Mouse (Mus musculus) ES-CJ7 (cell line): ENCODE results near the gene Man1c1.

Source experiments
- DNase-seq: peaks from one replicate; pipeline ENCODE4 v3.0.0; 2011; ENCODE audit warnings: low read depth, low spot score

The Man1c1 gene

DNA sequence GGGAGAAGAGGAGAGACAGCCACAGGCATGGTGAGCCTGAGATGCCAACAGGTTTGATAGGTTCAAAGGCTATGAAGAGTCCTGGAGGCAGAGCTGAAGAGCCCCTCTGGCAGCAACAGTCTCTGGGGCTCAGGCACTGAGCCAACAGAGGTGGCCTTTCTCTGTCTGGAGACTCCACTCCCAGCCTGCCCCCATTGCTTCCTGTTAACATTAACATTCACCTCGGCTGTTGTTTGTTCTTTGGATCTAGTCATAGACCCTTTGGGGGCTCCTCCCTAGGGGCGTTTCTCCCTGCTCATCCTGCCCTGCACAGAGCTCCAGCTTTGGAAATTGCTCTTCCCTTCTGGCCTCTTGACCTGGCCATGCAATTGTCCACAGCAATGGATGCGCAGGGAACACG, 20.9 kb upstream of the Man1c1 start:
- DNase-seq = peak; percentile 66

DNA sequence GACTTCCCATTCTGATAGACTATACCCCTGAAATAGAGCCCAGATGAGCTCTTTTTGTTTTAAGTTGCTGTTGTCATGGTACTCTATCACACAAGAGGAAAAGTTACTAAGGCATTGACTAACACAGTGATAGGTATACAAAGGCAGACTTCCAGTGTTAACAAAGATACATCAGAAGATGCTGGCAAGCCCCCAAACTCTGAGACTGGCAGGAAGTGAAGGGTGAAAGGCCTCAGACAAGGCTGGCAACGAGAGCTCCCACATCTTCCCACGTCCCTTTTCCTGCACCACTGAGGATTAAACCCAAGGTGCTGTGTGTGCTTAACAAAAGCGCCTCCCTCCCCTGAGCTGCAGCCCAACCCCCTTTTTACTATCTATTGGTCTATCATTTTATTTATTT, 19.2 kb upstream of the Man1c1 start:
- no peak for DNase-seq

DNA sequence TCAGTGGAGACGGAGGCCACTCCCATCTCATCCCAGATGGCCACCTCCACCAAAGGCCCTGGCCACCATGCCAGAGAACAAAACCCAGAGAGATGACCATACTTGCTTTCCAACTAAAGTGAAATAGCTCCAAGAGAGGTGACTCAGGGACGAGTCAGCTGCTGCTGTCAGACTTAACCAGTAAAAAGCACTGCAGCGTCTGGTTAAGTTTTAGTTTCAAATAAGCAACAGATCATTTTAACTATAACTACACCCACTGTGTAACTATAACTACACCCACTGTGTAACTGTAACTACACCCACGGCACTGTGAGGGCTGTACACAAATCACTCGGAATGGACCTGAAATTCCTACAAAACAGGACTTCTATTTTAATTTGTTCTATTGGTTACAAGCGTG, 17.0 kb upstream of the Man1c1 start:
- DNase-seq = no peak

DNA sequence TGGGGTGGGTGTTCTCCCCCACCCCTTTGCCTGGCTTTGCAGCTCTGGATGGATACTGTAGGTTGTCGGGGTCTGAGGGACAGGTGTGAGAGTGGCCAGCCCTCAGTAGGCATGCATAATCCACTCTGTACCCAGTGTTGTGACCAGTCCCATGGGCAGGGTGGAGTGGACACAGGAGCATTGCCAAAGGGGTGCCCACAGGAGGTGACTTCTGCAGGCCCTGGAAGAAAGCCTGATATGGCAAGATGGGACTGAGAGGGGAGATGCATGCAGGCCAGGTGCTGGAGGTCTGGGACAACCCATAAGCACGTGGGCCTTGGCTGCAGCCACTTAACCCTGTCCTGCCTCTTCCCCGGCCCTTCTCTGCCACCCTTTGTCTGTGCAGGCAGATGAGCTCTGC, 16.3 kb upstream of the Man1c1 start:
- no peak for DNase-seq

DNA sequence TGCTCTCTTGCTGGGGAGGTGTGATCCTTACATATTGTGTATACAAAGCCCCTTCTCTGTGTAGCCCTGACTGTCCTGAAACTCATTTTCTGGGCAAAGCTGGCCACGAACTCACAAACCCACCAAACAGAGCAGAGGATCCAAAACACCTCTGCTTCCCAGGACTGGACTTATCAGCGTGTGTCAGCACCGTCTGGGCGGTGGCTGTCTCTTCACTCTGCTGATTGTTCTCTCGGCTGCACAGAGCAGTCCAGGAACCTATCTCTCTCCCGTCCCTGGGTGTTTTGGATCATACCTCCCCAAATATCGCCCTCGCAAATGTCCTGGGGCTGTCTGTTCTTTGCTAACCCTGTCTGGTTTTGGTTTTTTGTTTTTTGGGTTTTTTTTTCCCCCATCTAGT, 15.4 kb upstream of the Man1c1 start:
- no peak for DNase-seq

GRCm38 (mm10) chr4:134713937-134714336, 9.8 kb upstream of the Man1c1 start:
- DNase-seq = peak; percentile 72

GRCm38 (mm10) chr4:134705311-134705710, 1.2 kb upstream of the Man1c1 start:
- no peak for DNase-seq

DNA sequence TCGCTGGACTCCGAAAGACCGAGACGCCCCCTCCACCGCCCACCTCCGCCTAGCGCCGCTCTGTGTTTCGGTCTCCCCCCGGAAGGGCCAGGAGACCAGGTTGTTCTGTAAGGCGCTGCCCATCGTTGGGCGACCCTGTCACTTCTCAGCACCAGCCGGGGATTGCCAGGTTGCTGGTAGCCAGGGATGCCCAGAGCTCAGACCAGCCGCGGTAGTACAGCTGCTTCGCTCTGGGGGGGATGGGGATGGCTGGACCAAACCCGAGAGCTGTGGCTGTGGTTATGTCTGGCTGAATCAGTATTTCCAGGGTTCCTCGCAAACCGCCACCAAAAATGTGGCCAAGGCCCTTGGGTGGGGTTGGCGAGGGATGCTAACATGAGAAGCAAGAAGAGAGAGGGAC, 500 bp upstream of the Man1c1 start:
- no peak for DNase-seq

DNA sequence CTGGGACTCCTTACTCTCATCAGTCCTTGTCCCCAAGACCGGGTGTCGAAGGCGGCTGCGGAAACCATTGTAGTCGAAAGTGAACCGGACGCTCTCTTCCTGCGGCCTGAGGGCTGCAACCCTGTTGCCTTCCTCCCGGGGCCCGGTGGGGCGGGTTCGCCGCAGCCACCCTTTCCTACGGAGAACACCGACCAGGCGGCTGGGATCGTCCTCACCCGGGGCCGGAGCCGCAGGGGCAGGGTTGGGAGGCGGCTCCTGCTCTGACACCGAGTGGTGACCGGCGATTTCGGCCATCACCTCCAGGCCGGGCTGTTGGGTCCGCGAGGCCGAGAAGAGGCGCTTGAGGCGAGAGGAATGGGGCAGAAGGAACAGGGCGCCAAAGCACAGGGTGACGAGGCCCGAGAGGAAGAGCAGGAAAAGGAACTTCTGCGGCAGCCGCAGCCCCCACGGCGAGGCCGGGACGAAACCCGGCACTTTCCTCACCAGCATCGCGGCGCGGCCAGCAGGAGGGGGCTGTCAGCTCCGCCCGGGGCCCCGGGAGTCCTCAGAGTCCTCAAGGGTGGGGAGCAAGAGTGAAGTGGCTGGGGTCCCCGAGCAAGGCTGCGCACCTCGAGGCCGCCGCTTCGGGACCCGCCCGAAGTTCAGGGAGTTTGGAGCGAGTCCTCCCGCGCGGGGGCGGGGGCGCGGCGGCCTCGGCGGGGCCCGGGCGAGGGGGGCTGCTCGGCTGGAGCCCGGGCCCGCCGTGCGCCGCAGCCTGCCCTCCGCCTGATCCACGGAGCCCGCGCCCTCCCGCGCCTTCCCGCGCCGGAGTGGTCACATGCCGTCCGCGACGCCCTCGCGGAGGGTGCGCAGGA, 882 bp downstream of the Man1c1 start:
- DNase-seq = no peak

DNA sequence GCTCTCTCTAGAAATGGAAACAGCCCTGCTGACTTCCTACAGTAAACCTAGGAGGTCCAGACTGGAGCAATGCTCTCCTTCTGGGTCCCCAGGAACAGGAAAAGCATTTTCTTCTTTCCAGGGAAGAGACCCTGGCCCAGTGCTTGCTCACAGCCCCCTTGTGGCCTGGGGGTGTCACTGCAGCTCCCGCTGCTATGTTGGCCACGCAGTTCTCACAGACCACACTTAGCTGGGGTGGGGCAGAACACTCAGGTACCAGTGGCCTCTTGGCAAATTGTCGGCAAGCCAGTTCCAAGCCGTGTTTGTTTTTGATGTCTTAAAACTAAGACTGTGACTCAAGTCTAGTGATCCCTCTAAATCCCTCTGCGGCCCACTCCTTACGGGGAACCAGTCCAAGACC, 2.2 kb downstream of the Man1c1 start:
- peak; percentile 80 for DNase-seq

DNA sequence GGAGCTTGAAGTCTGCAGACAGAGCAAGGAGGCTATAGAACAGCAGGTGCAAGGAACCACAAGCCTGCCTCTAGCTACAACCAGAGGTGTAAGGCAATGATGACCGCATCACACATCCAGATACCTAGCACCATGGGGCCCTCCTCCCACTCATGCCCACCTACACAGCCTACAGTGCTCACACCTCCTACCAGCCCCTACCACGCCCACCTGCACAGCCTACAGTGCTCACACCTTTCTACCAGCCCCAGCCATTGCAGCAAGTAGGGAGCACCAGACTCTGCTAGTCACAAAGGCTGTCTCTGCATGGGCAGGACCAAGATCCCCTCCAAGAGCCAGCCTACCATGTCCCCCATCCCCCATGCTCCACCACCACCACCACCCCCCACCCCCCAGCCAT, 3.2 kb downstream of the Man1c1 start:
- no peak for DNase-seq

DNA sequence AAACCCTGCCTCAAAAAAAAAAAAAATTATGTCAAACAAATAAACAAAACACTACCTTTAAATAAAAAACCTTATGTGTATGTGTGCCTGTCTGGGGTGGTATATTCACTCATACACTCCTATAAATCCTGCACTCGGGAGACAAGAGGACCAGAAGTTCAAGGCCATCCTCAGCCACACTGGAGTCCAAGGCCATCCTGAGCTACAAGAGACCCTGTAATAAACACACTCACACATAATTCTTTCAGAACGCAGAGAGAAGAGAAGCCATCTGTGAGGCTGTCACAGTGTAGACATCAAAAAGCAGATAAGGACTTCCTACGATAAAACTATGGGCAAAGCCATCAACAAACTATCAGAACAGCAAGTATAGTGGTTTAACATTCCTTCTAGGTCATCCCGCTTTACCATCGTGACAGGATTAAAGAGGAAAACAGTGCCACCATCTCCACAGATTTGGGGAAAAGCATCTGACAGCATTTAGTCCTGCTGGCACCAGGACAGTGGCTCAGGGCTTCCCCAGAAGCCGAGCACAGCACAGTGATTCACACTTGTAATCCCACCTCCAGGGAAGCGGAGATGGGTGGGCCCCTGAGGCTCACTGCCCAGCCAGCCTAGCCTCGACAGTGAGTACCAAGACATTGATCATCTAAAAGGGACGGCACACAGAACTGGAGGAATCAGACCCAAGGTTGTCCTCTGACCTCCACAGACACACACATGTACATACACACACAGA, 10.7 kb downstream of the Man1c1 start:
- DNase-seq = no peak

GRCm38 (mm10) chr4:134692388-134692787, 11.7 kb downstream of the Man1c1 start:
- DNase-seq = no peak

DNA sequence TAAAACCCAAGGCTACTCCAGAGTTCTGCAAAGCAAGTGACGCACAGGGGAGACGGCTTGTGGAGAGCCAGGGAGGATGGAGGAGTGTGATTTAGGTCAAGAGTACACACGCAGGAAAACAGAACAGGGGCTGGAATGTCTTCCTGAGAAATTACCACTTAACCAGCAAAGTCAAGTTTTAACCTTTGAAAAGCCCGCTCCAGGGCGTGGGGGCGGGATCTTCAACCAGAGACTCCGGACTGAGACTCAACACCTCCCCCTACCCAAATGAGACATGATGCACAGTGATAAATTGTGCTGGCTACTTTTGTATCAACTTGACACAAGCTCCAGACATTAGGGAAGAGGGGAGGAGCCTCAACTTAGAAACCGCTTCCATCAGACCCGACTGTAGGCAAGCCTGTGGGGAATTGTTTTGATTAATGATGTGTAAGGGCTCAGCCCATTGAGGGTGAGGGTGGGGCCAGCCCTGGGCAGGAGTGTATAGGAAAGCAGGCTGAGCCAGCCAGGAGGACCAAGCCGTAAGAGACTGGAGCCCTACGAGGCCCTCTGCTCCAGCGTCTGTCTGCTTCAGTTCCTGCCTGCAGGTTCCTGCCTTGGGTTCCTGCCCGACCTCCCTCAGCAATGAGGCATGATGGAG, 17.9 kb downstream of the Man1c1 start:
- DNase-seq = peak; percentile 44

- peak; percentile 41 for DNase-seq
Observed at GRCm38 (mm10) chr4:134684637-134685338, 19.3 kb downstream of the Man1c1 start.

- no peak for DNase-seq
Observed at GRCm38 (mm10) chr4:134683892-134684291, 20.2 kb downstream of the Man1c1 start.

- no peak for DNase-seq
Observed at GRCm38 (mm10) chr4:134683008-134683407, 21.1 kb downstream of the Man1c1 start.

GRCm38 (mm10) chr4:134682423-134682822, 21.7 kb downstream of the Man1c1 start:
- peak; percentile 23 for DNase-seq

GRCm38 (mm10) chr4:134681819-134682218, 22.3 kb downstream of the Man1c1 start:
- peak; percentile 79 for DNase-seq

- DNase-seq = peak; percentile 30
Observed at GRCm38 (mm10) chr4:134677556-134678508, 26.3 kb downstream of the Man1c1 start.

DNA sequence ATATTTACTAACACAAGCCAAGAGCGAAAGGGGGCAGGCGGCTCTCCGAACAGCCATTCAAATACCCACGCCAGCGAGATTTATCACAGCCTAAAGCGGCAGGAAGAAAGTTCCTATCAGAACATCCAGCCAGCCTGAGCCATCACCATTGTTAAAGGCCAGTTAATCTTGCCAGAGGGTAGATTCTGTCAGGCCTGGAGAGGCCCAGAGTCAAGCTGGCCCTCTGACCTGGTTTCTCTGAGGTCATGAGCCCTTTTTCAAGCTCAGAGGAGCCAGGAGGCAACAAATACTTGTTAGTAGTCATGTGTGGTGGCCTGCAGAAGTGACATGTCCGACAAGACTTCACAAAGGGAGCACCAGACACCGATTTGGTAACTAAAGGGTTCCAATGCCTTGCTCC, 28.3 kb downstream of the Man1c1 start:
- no peak for DNase-seq
